Mouse (Mus musculus) splenic B cell, adult 2 months (primary cell): Measurements from ENCODE around the gene Lrrfip2.

Experiments used
- DNase-seq: peaks from one replicate; pipeline ENCODE4 v3.0.0-alpha.2; 2011; ENCODE audit warnings: low read depth, low spot score
- H3K27me3 ChIP-seq: 2 replicates; pipeline ENCODE4 v1.6.1; 2012; ENCODE audit warnings: mild to moderate bottlenecking, low read length, moderate library complexity, mixed read lengths; ENCODE audit not compliant: control insufficient read depth, poor library complexity, insufficient read depth, severe bottlenecking
- H3K36me3 ChIP-seq: 2 replicates; pipeline ENCODE4 v1.6.1; 2012; ENCODE audit warnings: mild to moderate bottlenecking, low read length, moderate library complexity, mixed read lengths; ENCODE audit not compliant: control insufficient read depth, poor library complexity, insufficient read depth, severe bottlenecking

Gene Lrrfip2

GRCm38 (mm10) chr9:111096419-111097326, 20.7 kb upstream of the Lrrfip2 start:
- H3K36me3 ChIP-seq = no peaks in the 10 kb centered on the region
- peaks cover 2% of the 10 kb centered on the region; the same call in 1 of the 2 replicates for H3K27me3 ChIP-seq
- peak; percentile 25 for DNase-seq

GRCm38 (mm10) chr9:111097543-111097942, 19.8 kb upstream of the Lrrfip2 start:
- DNase-seq = no peak
- peaks cover 2% of the 10 kb centered on the region; the same call in 1 of the 2 replicates for H3K27me3 ChIP-seq

GRCm38 (mm10) chr9:111100406-111100805, 17.0 kb upstream of the Lrrfip2 start:
- DNase-seq = no peak
- H3K36me3 ChIP-seq = no peaks in the 10 kb centered on the region

More at GRCm38 (mm10) chr9:111097543-111097942, 19.8 kb upstream of the Lrrfip2 start:
- no peaks in the 10 kb centered on the region for H3K36me3 ChIP-seq

GRCm38 (mm10) chr9:111103293-111103692, 14.1 kb upstream of the Lrrfip2 start:
- no peak for DNase-seq
- H3K27me3 ChIP-seq = peaks cover under 1% of the 10 kb centered on the region; the same call in 1 of the 2 replicates
- no peaks in the 10 kb centered on the region for H3K36me3 ChIP-seq

More at GRCm38 (mm10) chr9:111100406-111100805, 17.0 kb upstream of the Lrrfip2 start:
- peaks cover 2% of the 10 kb centered on the region; the same call in 1 of the 2 replicates for H3K27me3 ChIP-seq

GRCm38 (mm10) chr9:111103893-111104292, 13.5 kb upstream of the Lrrfip2 start:
- no peak for DNase-seq
- no peaks in the 10 kb centered on the region for H3K36me3 ChIP-seq
- H3K27me3 ChIP-seq = no peaks in the 10 kb centered on the region

GRCm38 (mm10) chr9:111107863-111108262, 9.5 kb upstream of the Lrrfip2 start:
- Histone ChIP-seq H3K36me3 (no peaks in the 10 kb centered on the region), H3K27me3 (no peaks in the 10 kb centered on the region)
- no peak for DNase-seq

GRCm38 (mm10) chr9:111117794-111118251, 431 bp downstream of the Lrrfip2 start:
- DNase-seq = peak; percentile 83
- Histone ChIP-seq H3K36me3 (no peaks in the 10 kb centered on the region), H3K27me3 (no peaks in the 10 kb centered on the region)

GRCm38 (mm10) chr9:111118252-111118890, 979 bp downstream of the Lrrfip2 start:
- no peaks in the 10 kb centered on the region for H3K36me3 ChIP-seq
- DNase-seq = peak; percentile 20
- H3K27me3 ChIP-seq = no peaks in the 10 kb centered on the region

- Histone ChIP-seq H3K27me3 (no peaks in the 10 kb centered on the region), H3K36me3 (no peaks in the 10 kb centered on the region)
- peak; percentile 52 for DNase-seq
These were observed 1.6 kb downstream of the Lrrfip2 start for GRCm38 (mm10) chr9:111118891-111119441.

GRCm38 (mm10) chr9:111122446-111122845, 5.1 kb downstream of the Lrrfip2 start:
- no peak for DNase-seq
- Histone ChIP-seq H3K36me3 (no peaks in the 10 kb centered on the region), H3K27me3 (no peaks in the 10 kb centered on the region)

- no peak for DNase-seq
- H3K27me3 ChIP-seq = no peaks in the 10 kb centered on the region
- no peaks in the 10 kb centered on the region for H3K36me3 ChIP-seq
These were observed 5.9 kb downstream of the Lrrfip2 start for GRCm38 (mm10) chr9:111123336-111123735.

GRCm38 (mm10) chr9:111124440-111124839, 7.0 kb downstream of the Lrrfip2 start:
- DNase-seq = no peak
- no peaks in the 10 kb centered on the region for H3K27me3 ChIP-seq
- no peaks in the 10 kb centered on the region for H3K36me3 ChIP-seq

- Histone ChIP-seq H3K27me3 (no peaks in the 10 kb centered on the region), H3K36me3 (no peaks in the 10 kb centered on the region)
- no peak for DNase-seq
These were observed 9.3 kb downstream of the Lrrfip2 start for GRCm38 (mm10) chr9:111126735-111127134.

- no peak for DNase-seq
- no peaks in the 10 kb centered on the region for H3K27me3 ChIP-seq
These were observed 10.4 kb downstream of the Lrrfip2 start for GRCm38 (mm10) chr9:111127749-111128148.

GRCm38 (mm10) chr9:111130126-111130525, 12.7 kb downstream of the Lrrfip2 start:
- no peaks in the 10 kb centered on the region for H3K36me3 ChIP-seq
- DNase-seq = no peak
- H3K27me3 ChIP-seq = no peaks in the 10 kb centered on the region

More at GRCm38 (mm10) chr9:111127749-111128148, 10.4 kb downstream of the Lrrfip2 start:
- no peaks in the 10 kb centered on the region for H3K36me3 ChIP-seq
